Mouse (Mus musculus): ENCODE data around the gene P4ha2. TPM values are rescaled to one million over a fixed set of nuclear protein-coding genes. Genes with fewer than 3 reads are reported as not detected.

P4ha2 gene
- polyA plus RNA-seq, 1 experiment from 2014 or later = 12.6 TPM

Other genes starting within 250 kb of the P4ha2 start
- 0.99 and 1.6 TPM in 2 replicates for gene Gm12216, start 240.8 kb upstream of the P4ha2 start, polyA plus RNA-seq (2015; fragmentation: Nextera tagmentation; extraction: Ambion mirVana)
- gene Slc22a5, start 208.4 kb upstream of the P4ha2 start, polyA plus RNA-seq (2015; fragmentation: Nextera tagmentation; extraction: Ambion mirVana) = 8.5 and 9.3 TPM in 2 replicates
- 2.3 and 3.6 TPM in 2 replicates for gene Slc22a21, start 119.8 kb upstream of the P4ha2 start, polyA plus RNA-seq (2015; fragmentation: Nextera tagmentation; extraction: Ambion mirVana)
- 1.7 and 2.0 TPM in 2 replicates for gene Slc22a4, start 72.0 kb upstream of the P4ha2 start, polyA plus RNA-seq (2015; fragmentation: Nextera tagmentation; extraction: Ambion mirVana)
- 33.0 and 37.2 TPM in 2 replicates for gene Pdlim4, start 31.1 kb upstream of the P4ha2 start, polyA plus RNA-seq (2015; fragmentation: Nextera tagmentation; extraction: Ambion mirVana)
- not detected in 2 replicates for gene Csf2, start 149.6 kb downstream of the P4ha2 start, polyA plus RNA-seq (2015; fragmentation: Nextera tagmentation; extraction: Ambion mirVana)
- gene Il3, start 167.2 kb downstream of the P4ha2 start, polyA plus RNA-seq (2015; fragmentation: Nextera tagmentation; extraction: Ambion mirVana) = not detected in 2 replicates
- 32.2 and 37.0 TPM in 2 replicates for gene Acsl6, start 203.7 kb downstream of the P4ha2 start, polyA plus RNA-seq (2015; fragmentation: Nextera tagmentation; extraction: Ambion mirVana)

Measured in neural tube, embryonic 13.5 days (tissue).